ENCODE assay signal across 23 mouse cellular contexts in genomic region chr10:46458686-46459085, GRCm38 (mm10).
A peak's percentile ranks its signal among the peaks of the same experiment; 100 is the strongest.
DNase-seq lines count a peak whose midpoint lies in the region; ATAC-seq and TF ChIP-seq lines count a peak whose summit lies in the region.
"Had no signal": no experiment of that assay in that cellular context is flagged by ENCODE, and none has a peak within 500 bp of the region (broad histone marks: within the 10 kb centered on the region; RNA-seq: fewer than 3 reads in every experiment).

No protein-coding gene starts in this region.

- 67% methylated on average over 4 of the region's 4 CpGs for WGBS in stomach, embryonic 15.5 days
- WGBS in stomach, postnatal 0 days, result 52% methylated on average over 4 of the region's 4 CpGs

- TF ChIP-seq CTCF in stomach, postnatal 0 days (IDR thresholded peaks at IDR 0.05; ENCODE audit: low read depth), result no peak

- TF ChIP-seq EP300 in stomach, postnatal 0 days (optimal IDR thresholded peaks at IDR 0.05), result no peak

- no peak overlapping the region for H3K4me2 ChIP-seq in stomach, embryonic 15.5 days
- no peak overlapping the region for H3K4me2 ChIP-seq in stomach, postnatal 0 days (replicated peaks; ENCODE audit: low read depth)
- H3K4me2 ChIP-seq: embryonic facial prominence, embryonic 15.5 days; heart, embryonic 11.5 days; heart, embryonic 15.5 days; hindbrain, embryonic 13.5 days had no signal

- H3K27me3 ChIP-seq in stomach, embryonic 15.5 days (replicated peaks), result no peaks in the 10 kb centered on the region
- no peaks in the 10 kb centered on the region for H3K27me3 ChIP-seq in stomach, postnatal 0 days (ENCODE audit: control insufficient read depth, insufficient read depth, low read length)
- H3K27me3 ChIP-seq: CH12.LX; embryonic facial prominence, embryonic 15.5 days; heart, embryonic 15.5 days; hindbrain, embryonic 13.5 days had no signal

- ATAC-seq in stomach, embryonic 15.5 days (ENCODE audit: insufficient read depth, low FRiP score, low read depth), result 0 out of 2 replicates have a peak, but pooled peaks have one; percentile 50
- no peak for ATAC-seq in stomach, postnatal 0 days (ENCODE audit: low FRiP score, low TSS enrichment)
- ATAC-seq: forebrain, embryonic 14.5 days; hindbrain, postnatal 0 days had no signal

- H3K9me3 ChIP-seq in stomach, embryonic 15.5 days, result no peaks in the 10 kb centered on the region
- no peaks in the 10 kb centered on the region for H3K9me3 ChIP-seq in stomach, postnatal 0 days (ENCODE audit: control insufficient read depth, low read length)
- H3K9me3 ChIP-seq: embryonic facial prominence, embryonic 15.5 days; forebrain, embryonic 10.5 days; heart, embryonic 15.5 days; hindbrain, embryonic 13.5 days had no signal

- no peaks in the 10 kb centered on the region for H3K4me1 ChIP-seq in stomach, embryonic 15.5 days
- H3K4me1 ChIP-seq in stomach, postnatal 0 days (replicated peaks; ENCODE audit: control insufficient read depth, insufficient read depth), result no peaks in the 10 kb centered on the region
- H3K4me1 ChIP-seq: embryonic facial prominence, embryonic 15.5 days; forebrain, embryonic 10.5 days; heart, embryonic 15.5 days; hindbrain, embryonic 13.5 days had no signal

- H3K4me3 ChIP-seq in stomach, embryonic 15.5 days (replicated peaks), result no peak overlapping the region
- no peak overlapping the region for H3K4me3 ChIP-seq in stomach, postnatal 0 days (ENCODE audit: low read depth, low read length)
- H3K4me3 ChIP-seq: embryonic facial prominence, embryonic 15.5 days; erythroblast, embryonic 14.5 days; forebrain, embryonic 10.5 days; heart, adult 2 months; heart, embryonic 15.5 days; hindbrain, embryonic 13.5 days had no signal

- peak; percentile 9 to 12 for DNase-seq in cerebellum, postnatal 14 days
- DNase-seq in cerebellum, postnatal 36 days, result no peak
- DNase-seq in left cerebral cortex, postnatal 4 days, result peak; percentile 8
- no peak for DNase-seq in left cerebral cortex, postnatal 14 days (ENCODE audit: low spot score in 2 of 2)
- DNase-seq in stomach, postnatal 0 days (ENCODE audit: low spot score), result no peak
- DNase-seq in brain, adult 2 months (ENCODE audit: low read depth, low spot score), result peak; percentile 36
- DNase-seq in neural tube, embryonic 10.5 days (ENCODE audit: extremely low spot score, low spot score), result no peak
- DNase-seq: adrenal gland, adult 8-10 months; cerebellum, adult 11 months; cerebellum, adult 8-10 months; embryo, embryonic 11 days; gastrocnemius, postnatal 14 days had no signal

- no peak overlapping the region for H3K9ac ChIP-seq in stomach, embryonic 15.5 days
- H3K9ac ChIP-seq in stomach, postnatal 0 days (ENCODE audit: low read length), result no peak overlapping the region
- H3K9ac ChIP-seq: embryonic facial prominence, embryonic 15.5 days; heart, embryonic 15.5 days; hindbrain, embryonic 13.5 days had no signal

- intact Hi-C loops in left cerebral cortex, postnatal 4 days (cut with DNase I), result no loop called here
- intact Hi-C loops in left cerebral cortex, postnatal 14 days (cut with DNase I), result no loop called here

- H3K27ac ChIP-seq in stomach, embryonic 15.5 days, result no peak overlapping the region
- no peak overlapping the region for H3K27ac ChIP-seq in stomach, postnatal 0 days (replicated peaks)
- H3K27ac ChIP-seq: embryonic facial prominence, embryonic 15.5 days; forebrain, embryonic 10.5 days; heart, adult 2 months; heart, embryonic 15.5 days; hindbrain, embryonic 13.5 days; hindbrain, postnatal 0 days had no signal

- no peaks in the 10 kb centered on the region for H3K36me3 ChIP-seq in stomach, embryonic 15.5 days
- no peaks in the 10 kb centered on the region for H3K36me3 ChIP-seq in stomach, postnatal 0 days (ENCODE audit: control insufficient read depth, insufficient read depth, low read length)
- H3K36me3 ChIP-seq: embryonic facial prominence, embryonic 15.5 days; forebrain, embryonic 10.5 days; heart, embryonic 15.5 days; hindbrain, embryonic 13.5 days had no signal

Comparison
In these comparisons a context has a peak if more than half of its experiments do, and no peak if none do; other contexts are left out.
1. DNase-seq: peak in cerebellum, postnatal 14 days (2 of 2), left cerebral cortex, postnatal 4 days (single experiment) and brain, adult 2 months (single experiment); none in cerebellum, postnatal 36 days (0 of 2), left cerebral cortex, postnatal 14 days (0 of 2), stomach, postnatal 0 days (single experiment) and neural tube, embryonic 10.5 days (single experiment).